Mouse (Mus musculus): ENCODE results near the gene Lcp1.

The Lcp1 gene

GRCm38 (mm10) chr14:75175781-75176180 is 44.9 kb downstream of the Lcp1 start:
- no peak for DNase-seq (ENCODE audit: extremely low read depth, insufficient read length, low spot score)

GRCm38 (mm10) chr14:75176425-75177045 is 45.6 kb downstream of the Lcp1 start:
- DNase-seq (ENCODE audit: extremely low read depth, insufficient read length, low spot score) = no peak

- DNase-seq (ENCODE audit: extremely low read depth, insufficient read length, low spot score) = no peak
These were observed 46.5 kb downstream of the Lcp1 start for GRCm38 (mm10) chr14:75177400-75177799.

- DNase-seq (ENCODE audit: extremely low read depth, insufficient read length, low spot score) = no peak
These were observed 47.5 kb downstream of the Lcp1 start for GRCm38 (mm10) chr14:75178384-75178793.

GRCm38 (mm10) chr14:75178801-75179211 is 47.9 kb downstream of the Lcp1 start:
- no peak for DNase-seq (ENCODE audit: extremely low read depth, insufficient read length, low spot score)

GRCm38 (mm10) chr14:75179255-75179963 is 48.5 kb downstream of the Lcp1 start:
- DNase-seq (ENCODE audit: extremely low read depth, insufficient read length, low spot score) = no peak

- DNase-seq (ENCODE audit: extremely low read depth, insufficient read length, low spot score) = no peak
These were observed 49.7 kb downstream of the Lcp1 start for GRCm38 (mm10) chr14:75180551-75180978.

GRCm38 (mm10) chr14:75181062-75181935 is 50.4 kb downstream of the Lcp1 start:
- DNase-seq (ENCODE audit: extremely low read depth, insufficient read length, low spot score) = no peak

GRCm38 (mm10) chr14:75182378-75182777 is 51.5 kb downstream of the Lcp1 start:
- no peak for DNase-seq (ENCODE audit: extremely low read depth, insufficient read length, low spot score)

- no peak for DNase-seq (ENCODE audit: extremely low read depth, insufficient read length, low spot score)
These were observed 51.9 kb downstream of the Lcp1 start for GRCm38 (mm10) chr14:75182831-75183230.

- DNase-seq (ENCODE audit: extremely low read depth, insufficient read length, low spot score) = no peak
These were observed 53.3 kb downstream of the Lcp1 start for GRCm38 (mm10) chr14:75184069-75184790.

GRCm38 (mm10) chr14:75185796-75186594 is 55.1 kb downstream of the Lcp1 start:
- DNase-seq (ENCODE audit: extremely low read depth, insufficient read length, low spot score) = no peak

GRCm38 (mm10) chr14:75186858-75187415 is 56.0 kb downstream of the Lcp1 start:
- no peak for DNase-seq (ENCODE audit: extremely low read depth, insufficient read length, low spot score)

- no peak for DNase-seq (ENCODE audit: extremely low read depth, insufficient read length, low spot score)
These were observed 57.6 kb downstream of the Lcp1 start for GRCm38 (mm10) chr14:75188521-75188920.

- DNase-seq (ENCODE audit: extremely low read depth, insufficient read length, low spot score) = no peak
These were observed 58.1 kb downstream of the Lcp1 start for GRCm38 (mm10) chr14:75189031-75189430.

GRCm38 (mm10) chr14:75190683-75191082 is 59.8 kb downstream of the Lcp1 start:
- DNase-seq (ENCODE audit: extremely low read depth, insufficient read length, low spot score) = no peak

- no peak for DNase-seq (ENCODE audit: extremely low read depth, insufficient read length, low spot score)
These were observed 61.5 kb downstream of the Lcp1 start for GRCm38 (mm10) chr14:75192427-75192826.

GRCm38 (mm10) chr14:75192858-75193257 is 62.0 kb downstream of the Lcp1 start:
- no peak for DNase-seq (ENCODE audit: extremely low read depth, insufficient read length, low spot score)

- DNase-seq (ENCODE audit: extremely low read depth, insufficient read length, low spot score) = no peak
These were observed 64.6 kb downstream of the Lcp1 start for GRCm38 (mm10) chr14:75195530-75195929.

- no peak for DNase-seq (ENCODE audit: extremely low read depth, insufficient read length, low spot score)
These were observed 66.1 kb downstream of the Lcp1 start for GRCm38 (mm10) chr14:75197027-75197426.
